Mouse (Mus musculus) brown adipose tissue, adult 24 weeks (tissue): ENCODE measurements around the gene Lbx1. TPM values are rescaled to one million over a fixed set of nuclear protein-coding genes. Genes with fewer than 3 reads are reported as not detected.
A peak's percentile ranks its signal among the peaks of the same experiment; 100 is the strongest.

Experiments used
- H3K27ac ChIP-seq: fragments of 200-500 bp; replicated peaks from 2 replicates; pipeline ENCODE4 v1.5.1; 2012; ENCODE audit warnings: low read depth, mild to moderate bottlenecking, low read length
- H3K4me1 ChIP-seq: fragments of 200-500 bp; 2 replicates; pipeline ENCODE4 v1.6.1; 2012; ENCODE audit warnings: low read length, mixed read lengths; ENCODE audit not compliant: control insufficient read depth, insufficient read depth, insufficient read length
- H3K4me3 ChIP-seq: fragments of 200-500 bp; 2 replicates; pipeline ENCODE4 v1.5.1; 2012; ENCODE audit warnings: low read depth, mild to moderate bottlenecking, low read length, moderate library complexity; ENCODE audit not compliant: insufficient read depth
- polyA plus RNA-seq: library from polyadenylated mRNA; stranded (reverse); fragments of >200 nt; gene quantifications from 2 replicates; pipeline ENCODE4 v1.2.4, GENCODE M21; 2012; ENCODE audit not compliant: missing spikeins, insufficient read depth, insufficient read length

Lbx1 gene
- polyA plus RNA-seq, 1 experiment, result not detected

DNA sequence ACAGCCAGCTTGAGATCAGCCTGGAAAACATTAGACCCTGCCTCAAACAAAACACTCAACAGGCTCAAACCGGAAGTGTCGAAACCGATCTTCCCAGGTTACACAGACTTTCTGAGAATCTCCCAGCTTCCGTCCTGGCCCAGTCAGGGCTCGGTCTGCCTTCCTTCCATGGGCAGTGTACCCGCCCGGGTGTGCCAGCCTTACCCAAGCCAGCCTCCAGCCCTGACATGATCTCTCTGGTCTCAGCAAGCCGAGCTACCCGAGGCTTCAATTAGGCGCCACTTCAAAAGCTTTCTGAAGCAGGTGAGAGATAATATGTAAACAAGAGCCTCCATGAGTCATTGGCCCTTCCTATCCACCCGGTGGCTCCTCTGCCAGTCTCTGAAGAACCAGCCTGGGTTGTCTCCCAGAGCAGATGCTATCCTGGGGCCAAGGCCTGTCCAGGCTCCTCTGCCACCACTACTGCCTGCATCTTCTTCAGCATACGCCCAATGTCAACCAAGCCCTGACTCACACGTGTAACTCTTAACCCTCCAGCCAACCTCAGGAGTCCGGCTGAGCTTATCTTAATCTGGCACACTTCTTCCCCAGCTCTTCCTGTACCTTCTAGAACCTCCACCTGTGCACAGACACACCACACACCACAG is 25.7 kb downstream of the Lbx1 start:
- H3K4me1 ChIP-seq, result peaks cover 2% of the 10 kb centered on the region; the same call in 1 of the 2 replicates
- no peak overlapping the region for H3K27ac ChIP-seq

DNA sequence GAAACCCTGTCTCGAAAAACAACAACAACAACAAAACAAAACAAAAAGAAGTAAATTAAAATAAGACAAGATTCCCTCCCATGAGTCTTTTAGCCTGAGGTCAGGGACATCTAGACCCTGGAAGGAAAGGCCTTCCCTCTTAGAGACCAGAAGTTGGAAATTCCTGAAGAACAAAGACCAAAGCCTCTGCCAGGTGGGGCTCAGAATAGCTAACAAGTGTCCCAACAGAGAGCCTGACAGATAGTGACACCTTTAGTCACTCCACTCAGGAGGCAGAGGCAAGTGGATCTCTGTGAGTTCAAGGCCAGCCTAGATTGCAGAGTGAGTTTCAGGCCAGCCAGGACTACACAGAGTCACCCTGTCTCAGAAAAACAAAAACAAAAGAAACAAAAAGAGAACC is 26.4 kb downstream of the Lbx1 start:
- Histone ChIP-seq H3K27ac (no peak overlapping the region), H3K4me1 (peaks cover 2% of the 10 kb centered on the region; the same call in 1 of the 2 replicates), H3K4me3 (no peak overlapping the region)

More for the DNA sequence above, 25.7 kb downstream of the Lbx1 start:
- H3K4me3 ChIP-seq, result no peak overlapping the region

DNA sequence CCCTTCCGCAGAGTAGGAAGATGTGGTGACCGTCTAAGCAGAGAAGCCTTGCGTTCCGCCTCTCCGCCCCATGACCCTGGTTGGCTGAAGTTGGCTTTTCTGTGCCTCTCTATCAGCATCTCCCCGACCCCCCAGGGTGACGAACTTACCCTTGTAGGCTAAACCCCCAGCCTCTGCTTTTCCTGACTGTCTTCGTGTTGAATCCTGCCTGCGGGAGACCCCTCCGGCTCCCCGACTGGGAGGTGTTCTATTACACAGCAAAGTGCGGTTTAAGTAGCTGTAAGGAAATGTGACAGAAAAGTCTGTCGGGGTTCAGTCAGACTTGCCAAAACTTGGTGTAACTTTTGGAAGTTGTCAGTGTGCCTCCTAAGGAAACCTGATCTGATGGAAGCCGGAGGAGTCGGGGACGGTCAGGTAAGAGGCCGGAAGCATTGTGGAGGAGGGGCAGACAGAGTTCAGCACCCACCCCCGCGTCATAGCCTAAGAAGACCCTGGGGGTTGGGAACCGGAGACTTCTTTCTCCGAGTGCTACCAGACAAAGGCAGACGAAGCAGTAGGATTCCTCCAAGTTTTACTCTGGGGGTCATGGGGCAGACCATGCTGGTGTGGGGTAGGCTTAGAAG is 27.1 kb downstream of the Lbx1 start:
- H3K4me3 ChIP-seq, result peak overlapping the region; percentile 24
- H3K27ac ChIP-seq, result no peak overlapping the region
- peaks cover 2% of the 10 kb centered on the region; the same call in 1 of the 2 replicates for H3K4me1 ChIP-seq

DNA sequence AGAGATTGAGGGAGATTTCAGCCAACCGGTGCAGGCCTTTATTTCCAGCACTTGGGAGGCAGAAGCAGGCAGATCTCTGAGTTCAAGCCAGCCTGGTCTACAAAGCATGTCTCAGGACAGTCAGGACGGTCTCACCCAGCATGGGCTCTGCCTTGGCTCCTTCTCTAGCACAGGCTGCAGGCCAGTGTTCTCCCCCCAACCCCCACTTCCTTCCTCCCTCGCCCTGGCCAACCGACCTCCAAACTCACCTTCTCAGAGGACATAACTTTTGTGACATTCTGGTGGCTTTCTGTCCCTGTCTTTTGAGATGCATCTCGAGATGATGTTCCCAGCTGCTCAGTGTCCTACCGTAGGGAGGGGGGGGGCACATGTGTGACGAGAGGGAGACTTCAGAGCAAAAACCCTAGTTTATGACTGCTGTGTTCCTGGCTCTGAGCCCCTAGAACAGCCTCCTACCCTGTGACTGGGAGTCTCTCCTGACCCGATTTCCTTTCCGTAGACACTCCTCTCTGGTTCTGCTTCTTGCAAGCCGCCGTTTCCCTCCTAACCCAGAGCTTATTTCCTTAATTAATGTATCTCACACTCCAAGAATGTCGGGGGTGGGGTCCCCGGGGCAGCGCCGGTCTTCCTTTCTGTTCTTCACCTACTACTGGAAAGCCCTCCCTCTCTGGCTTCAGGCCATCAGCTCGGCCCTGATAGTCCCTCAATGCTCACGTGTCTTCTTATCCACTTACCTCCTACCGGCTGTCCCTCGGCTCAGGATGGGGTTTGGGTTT is 27.8 kb downstream of the Lbx1 start:
- Histone ChIP-seq H3K27ac (no peak overlapping the region), H3K4me1 (peaks cover 2% of the 10 kb centered on the region; the same call in 1 of the 2 replicates), H3K4me3 (peak overlapping the region; percentile 24)

DNA sequence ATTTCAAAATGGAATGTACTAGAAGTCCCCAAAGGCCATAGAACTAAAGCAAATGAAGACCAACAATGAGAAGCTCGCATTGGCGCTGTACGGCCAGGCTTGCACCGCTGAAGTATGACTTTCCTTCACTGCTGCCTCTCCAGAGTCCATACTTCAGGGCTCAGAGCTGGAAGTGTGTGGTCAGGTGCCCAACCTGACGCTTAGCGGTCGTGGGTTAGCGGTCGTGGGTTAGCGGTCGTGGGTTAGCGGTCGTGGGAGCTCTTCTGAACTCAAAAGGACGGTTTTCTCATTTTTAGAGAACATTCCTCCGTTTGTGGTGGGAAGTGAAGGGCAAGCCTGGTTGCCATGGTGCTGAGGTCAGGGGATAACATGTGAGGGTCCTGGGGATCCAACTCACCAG is 28.5 kb downstream of the Lbx1 start:
- Histone ChIP-seq H3K4me1 (peaks cover 2% of the 10 kb centered on the region; the same call in 1 of the 2 replicates), H3K4me3 (no peak overlapping the region), H3K27ac (no peak overlapping the region)

DNA sequence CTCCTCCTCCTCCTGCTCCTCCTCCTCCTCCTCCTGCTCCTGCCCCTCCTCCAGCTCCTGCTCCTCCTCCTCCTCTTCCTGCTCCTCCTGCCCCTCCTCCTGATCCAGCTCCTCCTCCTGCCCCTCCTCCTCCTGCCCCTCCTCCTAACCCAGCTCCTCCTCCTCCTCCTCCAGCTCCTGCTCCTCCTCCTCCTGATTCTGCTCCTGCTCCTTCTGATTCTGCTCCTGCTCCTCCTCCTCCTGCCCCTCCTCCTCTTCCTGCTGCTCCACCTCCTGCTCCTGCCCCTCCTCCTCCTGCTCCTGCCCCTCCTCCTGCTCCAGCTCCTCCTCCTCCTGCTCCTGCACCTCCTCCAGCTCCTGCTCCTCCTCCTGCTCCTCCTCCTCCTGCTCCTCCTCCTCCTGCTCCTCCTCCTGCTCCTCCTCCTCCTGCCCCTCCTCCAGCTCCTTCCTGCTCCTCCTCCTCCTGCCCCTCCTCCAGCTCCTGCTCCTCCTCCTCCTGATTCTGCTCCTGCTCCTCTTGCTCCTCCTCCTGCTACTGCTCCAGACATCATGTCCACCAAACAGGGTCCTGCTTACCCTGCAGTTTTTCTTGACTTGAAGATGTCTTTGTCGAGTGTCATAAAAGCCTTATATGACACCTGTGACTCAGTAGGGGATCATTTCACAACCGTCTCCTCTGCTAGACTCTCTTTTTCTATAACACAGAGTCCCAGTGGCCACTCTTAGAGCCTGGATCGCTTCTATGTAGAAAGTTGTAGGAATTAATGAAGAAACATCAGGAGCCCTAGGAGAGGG is 30.1 kb downstream of the Lbx1 start:
- Histone ChIP-seq H3K4me3 (no peak overlapping the region), H3K27ac (no peak overlapping the region), H3K4me1 (peaks cover 2% of the 10 kb centered on the region; the same call in 1 of the 2 replicates)

DNA sequence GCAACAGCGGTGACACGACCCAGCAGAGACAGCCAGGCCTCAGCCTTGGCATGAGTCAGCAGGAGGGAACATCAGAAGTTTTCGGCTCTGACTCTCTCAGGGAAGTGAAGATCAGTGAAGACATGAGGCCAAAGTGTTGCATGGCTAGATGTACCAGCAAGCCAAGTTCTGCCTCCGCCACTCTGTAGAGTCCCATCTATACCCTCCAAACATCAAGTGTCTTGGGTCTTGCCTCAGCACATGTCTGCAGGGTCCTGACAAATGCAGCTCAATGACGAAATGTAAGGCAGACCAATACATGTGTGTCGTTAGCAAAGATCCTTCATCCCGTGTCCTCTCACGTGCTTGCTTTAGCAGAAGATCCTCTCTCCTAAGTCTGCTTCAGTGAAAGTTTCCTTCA is 38.6 kb downstream of the Lbx1 start:
- Histone ChIP-seq H3K27ac (no peak overlapping the region), H3K4me1 (no peaks in the 10 kb centered on the region), H3K4me3 (no peak overlapping the region)

DNA sequence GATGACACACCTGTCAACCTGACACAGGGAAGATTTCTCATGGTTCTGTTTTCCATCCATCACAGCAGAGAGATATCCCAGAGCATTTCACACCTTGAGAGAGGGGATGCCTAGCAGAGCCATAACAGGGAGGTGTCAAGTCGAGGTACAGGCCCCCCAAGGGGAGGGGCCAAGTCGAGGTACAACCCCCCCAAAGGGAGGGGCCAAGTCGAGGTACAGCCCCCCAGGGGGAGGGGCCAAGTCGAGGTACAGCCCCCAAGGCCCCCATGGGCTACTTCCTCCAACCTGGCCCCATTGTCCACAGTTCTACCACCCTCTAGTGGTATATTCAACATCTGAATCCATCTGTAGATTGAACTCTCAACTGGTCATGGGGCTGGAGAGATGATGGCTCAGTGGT is 41.0 kb downstream of the Lbx1 start:
- Histone ChIP-seq H3K27ac (no peak overlapping the region), H3K4me3 (no peak overlapping the region), H3K4me1 (no peaks in the 10 kb centered on the region)

Other genes with a start within 250 kb of the Lbx1 start
- gene Sema4g, start 246.7 kb downstream of the Lbx1 start, polyA plus RNA-seq, result 0.25 and 0.55 TPM in 2 replicates
- gene Twnk, start 230.1 kb downstream of the Lbx1 start, polyA plus RNA-seq, result 9.1 and 11.1 TPM in 2 replicates
- gene Mrpl43, start 229.4 kb downstream of the Lbx1 start, polyA plus RNA-seq, result 53.4 and 58.6 TPM in 2 replicates
- 32.4 and 34.7 TPM in 2 replicates for gene Lzts2, start 221.4 kb downstream of the Lbx1 start, polyA plus RNA-seq
- gene Pdzd7, start 190.1 kb downstream of the Lbx1 start, polyA plus RNA-seq, result not detected in 2 replicates
- 2.0 and 5.0 TPM in 2 replicates for gene Sfxn3, start 188.3 kb downstream of the Lbx1 start, polyA plus RNA-seq
- 5.4 and 8.8 TPM in 2 replicates for gene Kazald1, start 160.6 kb downstream of the Lbx1 start, polyA plus RNA-seq
- not detected in 2 replicates for gene Tlx1, start 85.1 kb downstream of the Lbx1 start, polyA plus RNA-seq
- 9.3 and 9.7 TPM in 2 replicates for gene Btrc, start 127.9 kb upstream of the Lbx1 start, polyA plus RNA-seq